Mouse (Mus musculus) bone marrow, adult 2 months (tissue): Measurements from ENCODE around the gene Bcas3.

Experiments used
- CTCF ChIP-seq: fragments of 200-500 bp; IDR thresholded peaks from 2 replicates; pipeline ENCODE4 v1.5.1; 2011; ENCODE audit warnings: low read length, control low read depth; ENCODE audit not compliant: control insufficient read depth, insufficient read depth
- POLR2A ChIP-seq: fragments of 200-500 bp; IDR thresholded peaks from 2 replicates; pipeline ENCODE4 v1.6.1; 2011; ENCODE audit warnings: low read depth, mild to moderate bottlenecking, control low read depth, low read length, borderline replicate concordance; ENCODE audit not compliant: control insufficient read depth

GRCm38 (mm10) chr11:85511270-85511904 lies 158.4 kb downstream of the Bcas3 start:
- TF ChIP-seq CTCF (no peak), POLR2A (no peak)
